Mouse (Mus musculus) MEL (cell line): Measurements from ENCODE around the gene Vps72. TPM values are rescaled to one million over a fixed set of nuclear protein-coding genes. Genes with fewer than 3 reads are reported as not detected.
A peak's percentile ranks its signal among the peaks of the same experiment; 100 is the strongest.

Experiments used
- DNase-seq: peaks from one replicate; pipeline ENCODE4 v3.0.0; 2011; ENCODE audit warnings: low read depth, low spot score
- H3K27ac ChIP-seq: 2 replicates; pipeline ENCODE4 v1.5.1; 2012; ENCODE audit warnings: low read depth, mild to moderate bottlenecking, control low read depth, low read length, moderate library complexity; ENCODE audit not compliant: control insufficient read depth
- H3K27me3 ChIP-seq, 2 experiments: fragments of 150-350 bp in 1 of 2; sonication (generic) in 1 of 2; 2 replicates each; pipeline ENCODE4 v1.6.1; 2012; ENCODE audit warnings: low read length in 2 of 2, mild to moderate bottlenecking in 2 of 2, improper control_type of control experiment in 1 of 2, moderate library complexity in 1 of 2; ENCODE audit not compliant: insufficient read depth in 2 of 2, control insufficient read depth in 1 of 2
- H3K36me3 ChIP-seq, 2 experiments: 2 replicates each; pipeline ENCODE4 v1.6.1; 2012 to 2014; ENCODE audit warnings: low read length in 2 of 2, improper control_type of control experiment in 1 of 2, inconsistent platforms in 1 of 2, mild to moderate bottlenecking in 1 of 2; ENCODE audit not compliant: insufficient read depth in 2 of 2, control insufficient read depth in 1 of 2
- H3K4me1 ChIP-seq, 2 experiments: fragments of 150-350 bp in 1 of 2; sonication (generic) in 1 of 2; 2 replicates each; pipeline ENCODE4 v1.6.1; 2012; ENCODE audit warnings: low read length in 2 of 2, improper control_type of control experiment in 1 of 2, mild to moderate bottlenecking in 1 of 2; ENCODE audit not compliant: insufficient read depth in 2 of 2, control insufficient read depth in 1 of 2
- H3K4me3 ChIP-seq, 2 experiments: fragments of 150-350 bp in 1 of 2; sonication (generic) in 1 of 2; 2 replicates each; pipeline ENCODE4 v1.5.1; 2012; ENCODE audit warnings: low read depth in 2 of 2, low read length in 2 of 2, mild to moderate bottlenecking in 2 of 2, moderate library complexity in 2 of 2, control low read depth in 1 of 2, improper control_type of control experiment in 1 of 2; ENCODE audit not compliant: control insufficient read depth in 1 of 2, insufficient read depth in 1 of 2
- H3K79me2 ChIP-seq: 2 replicates; pipeline ENCODE4 v1.6.1; 2012; ENCODE audit warnings: mild to moderate bottlenecking, low read length, moderate library complexity; ENCODE audit not compliant: control insufficient read depth, poor library complexity, insufficient read depth
- H3K9ac ChIP-seq: 2 replicates; pipeline ENCODE4 v1.6.1; 2012; ENCODE audit warnings: low read depth, mild to moderate bottlenecking, control low read depth, low read length, moderate library complexity; ENCODE audit not compliant: control insufficient read depth, poor library complexity, severe bottlenecking
- H3K9me3 ChIP-seq: fragments of 150-350 bp; sonication (generic); replicated peaks from 2 replicates; pipeline ENCODE4 v1.6.1; 2012; ENCODE audit warnings: mild to moderate bottlenecking, low read length, improper control_type of control experiment, moderate library complexity; ENCODE audit not compliant: insufficient read depth
- CHD2 ChIP-seq: IDR thresholded peaks from 2 replicates; pipeline ENCODE4 v1.6.1; 2011; ENCODE audit warnings: low read length, improper control_type of control experiment
- ETS1 ChIP-seq: IDR thresholded peaks from 2 replicates; pipeline ENCODE4 v1.6.1; 2012; ENCODE audit warnings: low read depth, mild to moderate bottlenecking, inconsistent platforms, low read length, improper control_type of control experiment, moderate library complexity
- HCFC1 ChIP-seq: IDR thresholded peaks from 2 replicates; pipeline ENCODE4 v1.6.1; 2012; ENCODE audit warnings: low read depth, mild to moderate bottlenecking, inconsistent platforms, low read length, improper control_type of control experiment, moderate library complexity
- MAFK ChIP-seq: IDR thresholded peaks from 2 replicates; pipeline ENCODE4 v1.6.1; 2011; ENCODE audit warnings: low read depth, mild to moderate bottlenecking, low read length, improper control_type of control experiment, borderline replicate concordance
- MYC ChIP-seq: IDR thresholded peaks from 2 replicates; pipeline ENCODE4 v1.6.1; 2011; ENCODE audit warnings: low read depth, mild to moderate bottlenecking, low read length, improper control_type of control experiment, moderate library complexity
- POLR2AphosphoS5 ChIP-seq: IDR thresholded peaks from 2 replicates; pipeline ENCODE4 v1.6.1; 2012; ENCODE audit warnings: low read depth, borderline replicate concordance, mild to moderate bottlenecking, inconsistent platforms, low read length, moderate library complexity, mixed read lengths
- SIN3A ChIP-seq: IDR thresholded peaks from 2 replicates; pipeline ENCODE4 v1.6.1; 2012; ENCODE audit warnings: low read length, improper control_type of control experiment, inconsistent platforms
- TBP ChIP-seq: IDR thresholded peaks from 2 replicates; pipeline ENCODE4 v1.8.0; 2011; ENCODE audit warnings: low read depth, low read length, improper control_type of control experiment
- TCF12 ChIP-seq: IDR thresholded peaks from 2 replicates; pipeline ENCODE4 v1.6.1; 2014; ENCODE audit warnings: low read depth, mild to moderate bottlenecking, inconsistent platforms, low read length, improper control_type of control experiment, moderate library complexity
- USF1 ChIP-seq: IDR thresholded peaks from 2 replicates; pipeline ENCODE4 v1.6.1; 2014; ENCODE audit warnings: low read depth, mild to moderate bottlenecking, inconsistent platforms, low read length, improper control_type of control experiment, moderate library complexity
- ZKSCAN1 ChIP-seq: IDR thresholded peaks from 2 replicates; pipeline ENCODE4 v1.6.1; 2012; ENCODE audit warnings: low read depth, mild to moderate bottlenecking, inconsistent platforms, low read length, improper control_type of control experiment, moderate library complexity
- ZMIZ1 ChIP-seq: IDR thresholded peaks from 2 replicates; pipeline ENCODE4 v1.6.1; 2012; ENCODE audit warnings: low read depth, mild to moderate bottlenecking, inconsistent platforms, low read length, improper control_type of control experiment, moderate library complexity
- ZNF384 ChIP-seq: IDR thresholded peaks from 2 replicates; pipeline ENCODE4 v1.6.1; 2012; ENCODE audit warnings: low read depth, mild to moderate bottlenecking, inconsistent platforms, low read length, improper control_type of control experiment
- polyA plus RNA-seq, 2 experiments: library from polyadenylated mRNA; stranded (reverse) in 1 of 2; unstranded in 1 of 2; fragments of >175 nt in 1 of 2; fragments of >200 nt in 1 of 2; gene quantifications; 2 replicates each; pipeline versions ENCODE4 v1.2.1 to v1.2.4; 2012; ENCODE audit warnings: low replicate concordance in 2 of 2, low read depth in 1 of 2; ENCODE audit not compliant: insufficient read length in 2 of 2, insufficient read depth in 1 of 2, missing spikeins in 1 of 2
- total RNA-seq: library from RNA; depleted of rRNA; stranded (reverse); fragments of 300-350 nt; gene quantifications from 2 replicates; pipeline ENCODE4 v1.2.3, GENCODE M21; 2012

The Vps72 gene
- total and polyA plus RNA-seq, 3 experiments, result 128 to 416 (median 266) TPM

DNA sequence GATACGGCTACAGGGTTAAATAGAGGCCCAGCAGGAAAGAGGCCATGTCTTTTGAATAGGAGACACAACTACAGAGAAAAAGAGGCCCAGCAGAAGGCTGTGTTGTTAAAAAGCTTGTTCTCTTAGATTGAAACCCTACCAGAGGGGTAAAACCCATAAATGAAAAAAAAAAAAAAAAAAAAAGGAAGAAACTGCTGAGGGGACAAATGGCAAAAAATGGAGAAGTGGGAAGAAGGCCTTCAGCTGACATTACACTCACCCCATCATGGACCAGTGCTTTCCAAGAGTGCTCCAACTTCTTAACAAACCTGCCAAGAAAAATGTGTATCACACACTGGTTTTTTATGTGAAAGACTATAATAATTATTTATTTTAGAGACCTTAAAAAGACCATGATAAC lies 45.3 kb upstream of the Vps72 start:
- H3K4me1 ChIP-seq, result no peaks in the 10 kb centered on the region
- H3K36me3 ChIP-seq, result peaks cover 0 to 86% of the 10 kb centered on the region in 2 experiments; a peak in 2 of 4 replicates
- no peak overlapping the region for H3K4me3 ChIP-seq
- no peak overlapping the region for H3K9ac ChIP-seq
- no peaks in the 10 kb centered on the region for H3K9me3 ChIP-seq
- H3K27ac ChIP-seq, result no peak overlapping the region
- TF ChIP-seq TCF12, result no peak
- TF ChIP-seq ZKSCAN1, result no peak; the same call in 1 of the 2 replicates
- no peak for TF ChIP-seq HCFC1
- TF ChIP-seq CHD2, result no peak
- no peak for TF ChIP-seq USF1
- TF ChIP-seq ETS1, result peak; percentile 48; the same call in 1 of the 2 replicates
- TF ChIP-seq ZNF384, result peak; percentile 97
- H3K27me3 ChIP-seq, result no peaks in the 10 kb centered on the region
- DNase-seq, result peak; percentile 57
- no peaks in the 10 kb centered on the region for H3K79me2 ChIP-seq

DNA sequence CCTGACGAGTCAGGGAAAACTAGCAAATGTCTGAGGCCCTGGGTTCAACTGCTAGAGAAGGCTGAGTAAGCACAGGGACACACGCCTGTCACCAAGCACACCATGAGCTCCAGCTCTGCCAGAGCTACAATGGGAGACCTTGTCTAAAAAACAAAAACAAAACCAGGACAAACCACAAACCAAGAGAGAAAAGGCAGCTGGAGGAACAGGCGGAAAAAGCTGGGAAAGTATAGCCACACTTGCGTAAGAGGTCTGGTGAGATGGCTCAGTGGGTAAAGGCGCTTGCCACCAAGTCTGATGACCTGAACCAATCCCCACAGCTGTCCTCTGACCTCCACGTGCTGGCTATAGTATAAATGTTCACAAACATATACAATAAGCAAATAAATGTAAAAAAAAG lies 44.7 kb upstream of the Vps72 start:
- Histone ChIP-seq H3K79me2 (no peaks in the 10 kb centered on the region), H3K9ac (no peak overlapping the region), H3K27me3 (no peaks in the 10 kb centered on the region), H3K36me3 (peaks cover 0 to 86% of the 10 kb centered on the region in 2 experiments; a peak in 2 of 4 replicates), H3K4me3 (no peak overlapping the region), H3K27ac (no peak overlapping the region), H3K4me1 (no peaks in the 10 kb centered on the region), H3K9me3 (no peaks in the 10 kb centered on the region)
- no peak for TF ChIP-seq TBP
- no peak for TF ChIP-seq MYC
- DNase-seq, result no peak

- Histone ChIP-seq H3K9ac (no peak overlapping the region), H3K4me3 (no peak overlapping the region), H3K36me3 (peaks cover 0 to 86% of the 10 kb centered on the region in 2 experiments; a peak in 2 of 4 replicates), H3K79me2 (no peaks in the 10 kb centered on the region), H3K27me3 (no peaks in the 10 kb centered on the region), H3K9me3 (no peaks in the 10 kb centered on the region), H3K4me1 (no peaks in the 10 kb centered on the region), H3K27ac (no peak overlapping the region)
- DNase-seq, result no peak
- no peak for TF ChIP-seq SIN3A
- no peak for TF ChIP-seq CHD2
- no peak for TF ChIP-seq POLR2AphosphoS5
- no peak for TF ChIP-seq ZMIZ1
- no peak for TF ChIP-seq MAFK
- TF ChIP-seq MYC, result no peak
These were observed 44.3 kb upstream of the Vps72 start for GRCm38 (mm10) chr3:95066570-95066969.
